Mouse (Mus musculus) layer of hippocampus, adult 2 months (tissue): ENCODE measurements around the gene Olfr31. TPM values are rescaled to one million over a fixed set of nuclear protein-coding genes. Genes with fewer than 3 reads are reported as not detected.

ENCODE experiments used
- DNase-seq, 2 experiments: peaks; one replicate each; pipeline ENCODE4 v3.0.0; 2022; ENCODE audit warnings: low spot score in 2 of 2
- H3K27ac ChIP-seq: fragments of 200-600 bp; 2 replicates; pipeline ENCODE4 v1.8.1; 2022
- H3K4me3 ChIP-seq: fragments of 200-600 bp; 2 replicates; pipeline ENCODE4 v1.8.1; 2022; ENCODE audit warnings: mild to moderate bottlenecking
- CTCF ChIP-seq: fragments of 200-600 bp; conservative IDR thresholded peaks from 2 replicates; pipeline ENCODE4 v1.8.1; 2022; ENCODE audit warnings: antibody characterized with exemption, mild to moderate bottlenecking, moderate library complexity
- total RNA-seq, 2 experiments: library from RNA; stranded (reverse); gene quantifications; 2 replicates each; pipeline ENCODE4 v1.2.3; 2021

Gene Olfr31
- total RNA-seq, 2 experiments from 2014 or later, result not detected

DNA sequence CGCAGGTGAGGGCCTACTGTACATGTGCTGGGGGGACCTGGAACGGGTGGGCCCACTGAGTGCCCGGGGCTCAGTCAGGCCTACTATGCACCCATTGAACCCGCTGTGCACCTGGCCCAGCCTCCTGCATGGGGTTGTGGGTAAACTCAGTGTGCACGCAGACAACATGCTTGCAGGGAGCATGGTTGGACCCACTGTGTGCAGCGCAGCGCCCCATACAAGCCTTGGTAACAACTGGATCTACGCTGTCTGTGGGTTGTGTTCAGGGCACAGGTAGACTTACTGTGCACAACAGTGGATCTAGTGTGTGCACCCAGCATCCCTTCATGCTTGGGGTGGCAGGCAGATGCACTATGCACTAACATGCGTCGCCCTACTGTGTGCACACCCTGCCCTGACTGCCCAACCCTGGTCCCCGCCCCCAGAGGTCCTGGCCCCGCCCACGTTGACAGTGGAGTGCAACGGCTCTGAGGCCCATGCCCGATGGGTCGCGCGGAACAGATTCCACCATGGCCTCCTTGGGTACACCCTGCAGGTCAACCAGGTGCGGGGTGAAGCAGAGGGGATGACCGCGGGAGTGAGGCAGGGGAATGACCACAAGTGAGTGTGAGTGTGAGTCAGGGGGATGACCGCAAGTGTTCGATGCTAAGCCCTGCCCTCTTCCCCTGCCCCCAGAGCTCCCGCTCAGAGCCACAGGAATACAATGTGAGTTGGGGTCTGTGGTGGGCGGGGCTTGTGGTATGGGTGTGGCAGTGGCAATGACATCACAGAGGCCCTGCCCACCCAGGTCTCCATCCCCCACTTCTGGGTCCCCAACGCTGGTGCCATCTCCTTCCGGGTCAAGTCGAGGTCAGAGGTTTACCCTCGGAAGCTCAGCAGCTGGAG lies 27.9 kb downstream of the Olfr31 start:
- Histone ChIP-seq H3K4me3 (no peak overlapping the region), H3K27ac (no peak overlapping the region)
- TF ChIP-seq CTCF, result no peak
- DNase-seq, result peak in 1 of 2 experiments; percentile 11

DNA sequence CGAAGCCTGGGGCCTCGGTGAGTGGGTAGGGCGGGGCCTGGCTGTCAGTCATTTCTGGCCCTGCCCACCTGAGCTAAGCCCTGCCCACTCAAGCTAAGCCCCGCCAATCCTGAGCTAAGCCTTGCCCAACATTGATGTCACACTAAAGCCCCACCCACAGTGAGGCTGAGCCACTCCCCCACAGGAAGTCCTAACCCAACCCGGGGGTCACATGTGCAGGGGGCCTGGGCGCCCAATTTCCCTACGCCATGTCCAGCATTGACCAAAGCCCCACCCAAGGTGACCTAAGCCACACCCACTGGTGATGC lies 28.5 kb downstream of the Olfr31 start:
- no peak overlapping the region for H3K27ac ChIP-seq
- no peak for DNase-seq
- no peak overlapping the region for H3K4me3 ChIP-seq
- TF ChIP-seq CTCF, result no peak

DNA sequence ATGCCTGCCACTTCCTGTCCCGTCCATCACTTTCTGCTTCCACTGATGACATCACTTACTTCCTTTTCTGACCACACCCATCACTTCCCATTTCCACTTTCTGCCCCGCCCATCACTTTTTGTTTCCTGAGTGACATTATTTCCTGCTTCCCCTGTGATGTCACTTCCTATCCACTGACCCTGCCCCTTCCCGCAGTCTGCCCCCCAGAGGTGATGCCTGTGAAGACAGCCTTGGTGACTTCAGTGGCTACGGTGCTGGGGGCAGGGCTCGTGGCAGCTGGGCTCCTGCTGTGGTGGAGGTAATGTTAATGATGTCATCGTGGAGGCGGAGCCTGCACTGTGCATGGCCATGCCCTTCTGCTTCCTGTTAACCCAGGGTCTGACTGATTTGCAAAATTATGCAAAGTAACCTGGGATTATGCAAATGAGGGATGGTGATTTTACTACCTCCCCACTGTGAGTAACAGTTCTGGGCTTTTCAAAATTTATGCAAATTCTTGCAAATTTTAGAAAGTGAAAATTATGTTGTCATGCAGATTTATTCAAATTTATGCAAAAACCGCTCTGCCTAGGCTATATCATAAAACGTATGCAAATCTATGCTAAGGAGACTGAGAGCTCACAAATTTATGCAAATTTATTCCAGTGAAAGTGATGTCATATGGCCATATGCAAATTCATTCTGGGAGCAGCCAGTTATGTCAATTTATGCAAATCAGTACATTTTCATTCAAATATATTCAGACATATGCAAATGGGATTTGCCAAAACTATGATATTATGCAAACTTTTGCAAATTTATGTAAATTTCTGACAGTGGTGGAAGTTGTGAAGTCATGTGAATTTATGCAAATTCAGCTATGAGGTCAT lies 29.3 kb downstream of the Olfr31 start:
- Histone ChIP-seq H3K27ac (no peak overlapping the region), H3K4me3 (no peak overlapping the region)
- DNase-seq, result no peak
- 0 out of 2 replicates have a peak, but pooled peaks have one; percentile 11 for TF ChIP-seq CTCF

DNA sequence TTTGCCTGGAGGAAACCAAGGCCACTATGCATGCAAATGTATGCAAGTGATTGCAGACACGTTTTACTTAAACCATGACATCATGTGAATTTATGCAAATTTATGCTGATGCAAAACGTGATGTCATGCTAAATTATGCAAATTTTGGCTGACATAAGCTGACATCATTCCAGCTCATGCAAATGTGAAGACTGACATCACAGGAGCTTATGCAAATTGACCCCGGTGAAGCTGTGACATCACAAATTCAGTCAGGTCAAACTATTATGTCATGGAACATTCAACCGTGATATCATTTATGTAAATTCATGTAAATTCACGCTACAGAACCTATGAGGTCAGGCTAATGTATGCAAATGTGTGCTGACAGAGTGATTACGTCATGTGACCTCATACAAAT lies 30.0 kb downstream of the Olfr31 start:
- H3K4me3 ChIP-seq, result no peak overlapping the region
- no peak for DNase-seq
- H3K27ac ChIP-seq, result no peak overlapping the region
- TF ChIP-seq CTCF, result no peak

DNA sequence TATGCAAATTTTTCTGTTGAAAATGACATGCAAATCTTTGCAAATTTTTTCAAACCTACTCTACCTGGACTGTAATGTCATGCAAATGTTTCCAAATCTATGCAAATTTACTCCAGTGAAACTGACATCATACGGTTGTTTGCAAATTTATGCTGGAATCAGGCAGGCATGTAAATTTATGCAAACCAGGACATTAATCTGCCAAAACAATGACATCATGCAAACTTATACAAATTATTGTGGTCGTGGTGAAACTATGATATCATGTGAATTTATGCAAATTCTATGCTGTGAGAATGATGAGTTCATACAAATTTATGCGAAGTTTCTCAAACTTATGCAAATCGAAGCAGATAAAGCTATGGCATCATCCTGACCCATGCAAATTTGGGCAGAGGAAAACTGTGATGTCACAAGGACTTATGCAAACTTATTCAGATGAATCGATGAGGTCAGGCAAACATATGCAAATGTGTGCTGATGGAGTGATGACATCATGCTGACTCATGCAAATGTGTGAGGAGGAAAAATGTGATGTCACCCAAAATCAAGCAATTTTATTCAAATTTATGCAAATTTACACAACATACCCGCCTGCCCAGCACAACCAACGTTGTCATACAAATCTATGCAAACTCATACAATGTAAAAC lies 30.6 kb downstream of the Olfr31 start:
- Histone ChIP-seq H3K27ac (no peak overlapping the region), H3K4me3 (no peak overlapping the region)
- no peak for TF ChIP-seq CTCF
- DNase-seq, result no peak

DNA sequence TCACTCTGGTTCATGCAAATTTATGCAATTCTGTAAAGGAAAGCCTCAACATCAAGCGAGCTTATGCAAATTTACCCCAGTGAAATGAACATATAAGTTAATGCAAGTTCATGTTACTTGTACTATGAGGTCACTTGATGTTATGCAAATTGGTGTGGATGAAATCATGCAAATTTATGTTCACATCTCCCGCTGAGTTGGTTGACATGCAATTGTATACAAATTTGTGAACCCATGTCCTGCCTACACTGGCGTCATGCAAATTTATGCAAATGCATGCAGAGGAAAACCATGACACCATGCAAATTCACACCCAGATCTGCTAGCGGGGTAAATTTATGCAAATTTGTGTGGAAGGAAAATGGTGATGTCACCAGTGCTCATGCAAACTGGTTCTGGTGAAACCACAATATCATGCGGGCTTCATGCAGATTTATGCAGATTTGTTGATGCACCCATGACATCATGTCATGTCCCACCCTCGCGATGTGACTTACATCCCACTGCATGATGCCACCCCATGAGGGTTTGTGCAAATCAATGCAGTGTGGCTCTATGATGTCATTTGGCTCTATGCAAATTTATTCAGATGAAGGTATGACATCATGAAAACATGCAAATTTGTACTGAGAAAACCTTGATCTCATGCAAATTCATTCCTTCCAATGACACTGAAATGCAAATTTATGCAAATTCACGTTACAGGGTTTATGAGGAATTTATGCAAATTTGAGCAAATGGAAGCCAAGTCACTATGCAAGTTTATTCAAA lies 31.3 kb downstream of the Olfr31 start:
- DNase-seq, result peak in 1 of 2 experiments; percentile 12
- Histone ChIP-seq H3K4me3 (no peak overlapping the region), H3K27ac (no peak overlapping the region)
- TF ChIP-seq CTCF, result no peak

DNA sequence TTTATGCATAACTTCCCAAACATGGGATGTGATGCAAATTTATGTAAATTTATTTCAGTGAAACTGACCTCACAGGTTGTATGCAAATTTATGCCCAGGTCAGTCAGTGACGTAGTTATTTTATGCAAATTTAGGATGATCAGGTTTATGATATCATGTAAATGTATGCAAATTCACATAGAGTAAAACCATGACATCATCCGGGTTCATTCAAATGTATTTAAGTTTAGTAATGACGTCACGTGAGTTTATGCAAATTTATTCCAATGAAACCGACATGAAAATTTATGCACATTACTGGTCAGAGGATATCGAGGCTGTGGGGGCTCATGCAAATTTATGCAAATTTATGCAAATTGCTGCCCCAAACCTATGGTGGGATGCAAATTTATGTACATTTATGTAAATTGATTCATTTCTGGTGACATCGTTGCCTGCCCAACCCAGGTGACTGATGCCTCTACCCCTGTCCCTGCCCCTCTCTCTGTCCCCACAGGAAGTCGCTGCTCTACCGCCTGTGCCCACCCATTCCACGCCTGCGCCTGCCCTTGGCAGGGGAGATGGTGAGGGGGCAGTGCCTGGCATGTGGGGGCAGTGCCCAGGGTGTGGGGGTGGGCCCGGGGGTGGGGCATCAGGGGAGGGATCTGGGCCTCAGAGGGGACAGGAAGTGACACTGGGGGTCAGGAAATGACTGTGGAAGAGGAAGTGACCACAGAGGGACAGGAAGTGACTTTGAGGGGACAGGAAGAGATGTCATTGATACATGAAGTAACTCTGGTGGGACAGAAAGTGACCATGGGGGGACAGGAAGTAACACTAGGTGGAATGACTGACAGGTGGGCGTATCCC lies 32.1 kb downstream of the Olfr31 start:
- TF ChIP-seq CTCF, result no peak
- no peak overlapping the region for H3K27ac ChIP-seq
- no peak for DNase-seq
- no peak overlapping the region for H3K4me3 ChIP-seq

DNA sequence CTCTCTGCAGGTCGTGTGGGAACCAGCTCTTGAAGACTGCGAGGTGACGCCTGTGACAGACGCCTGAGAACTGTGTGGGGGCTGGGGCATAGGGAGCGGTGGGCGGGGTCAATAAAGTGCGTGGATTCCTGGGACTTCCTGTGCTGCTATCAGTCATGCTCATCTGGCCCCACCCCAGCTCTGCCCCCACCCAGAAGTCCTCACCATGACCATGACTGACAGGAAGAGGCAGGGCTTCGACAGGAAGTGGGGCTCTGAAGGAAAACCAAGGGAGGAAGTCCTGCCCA lies 32.7 kb downstream of the Olfr31 start:
- Histone ChIP-seq H3K4me3 (no peak overlapping the region), H3K27ac (no peak overlapping the region)
- DNase-seq, result no peak
- TF ChIP-seq CTCF, result no peak

Other genes with a start within 250 kb of the Olfr31 start
- 100 to 1,000 TPM; 120 to 127 TPM for gene Psmd6, start 201.8 kb upstream of the Olfr31 start, total RNA-seq
- gene Olfr720, start 136.0 kb upstream of the Olfr31 start, total RNA-seq, result not detected
- 1 to 10 TPM; 3.4 to 5.0 TPM for gene Il3ra, start 23.4 kb downstream of the Olfr31 start, total RNA-seq
- not detected for gene Olfr721-ps1, start 78.5 kb downstream of the Olfr31 start, total RNA-seq